Mouse (Mus musculus) left cerebral cortex, adult 18-20 months (tissue): Measurements from ENCODE around the gene Cnnm4. TPM values are rescaled to one million over a fixed set of nuclear protein-coding genes. Genes with fewer than 3 reads are reported as not detected.

Source experiments
- microRNA-seq, 2 experiments: library from miRNA; unstranded; fragments of <30 nt; microRNA quantifications; one replicate each; pipeline ENCODE4 v1.2.0; 2021
- total RNA-seq, 2 experiments: library from RNA; stranded (reverse); gene quantifications; 2 replicates each; pipeline ENCODE4 v1.2.3; 2021

Gene Cnnm4
- total RNA-seq, 2 experiments from 2014 or later: 12.4 TPM

Small RNA genes lying within 50 kb of the gene (microRNA-seq; reads per million reads assigned to microRNA genes)
- 0 reads per million in 2 experiments for gene Gm47280

Other genes with a start within 250 kb of the Cnnm4 start
- gene Uggt1, start 226.9 kb upstream of the Cnnm4 start, total RNA-seq: 10 to 100 TPM; 42.0 to 44.8 TPM
- gene Neurl3, start 196.9 kb upstream of the Cnnm4 start, total RNA-seq: under 1 TPM; 0.52 to 0.60 TPM
- 10 to 100 TPM; 15.6 to 18.1 TPM for gene Arid5a, start 163.9 kb upstream of the Cnnm4 start, total RNA-seq
- gene Kansl3, start 102.4 kb upstream of the Cnnm4 start, total RNA-seq: 10 to 100 TPM; 76.6 TPM
- not detected for gene Fer1l5, start 99.3 kb upstream of the Cnnm4 start, total RNA-seq
- gene Lman2l, start 26.3 kb upstream of the Cnnm4 start, total RNA-seq: 10 to 100 TPM; 44.3 to 44.8 TPM
- 10 to 100 TPM; 31.7 to 34.6 TPM for gene Cnnm3, start 40.2 kb downstream of the Cnnm4 start, total RNA-seq
- 1 to 10 TPM; 5.4 to 5.9 TPM for gene Ankrd23, start 65.3 kb downstream of the Cnnm4 start, total RNA-seq
- gene Gm42417, start 67.8 kb downstream of the Cnnm4 start, total RNA-seq: under 1 TPM in 1 of 2 experiments, not detected in 1; 0.77 TPM
- gene Ankrd39, start 75.8 kb downstream of the Cnnm4 start, total RNA-seq: 10 to 100 TPM; 11.5 to 11.9 TPM
- gene Sema4c, start 86.7 kb downstream of the Cnnm4 start, total RNA-seq: 10 to 100 TPM; 20.5 to 21.0 TPM
- gene Fam178b, start 211.6 kb downstream of the Cnnm4 start, total RNA-seq: not detected
- gene Cox5b, start 219.8 kb downstream of the Cnnm4 start, total RNA-seq: 100 to 1,000 TPM; 586 to 651 TPM
- gene 4933424G06Rik, start 238.5 kb downstream of the Cnnm4 start, total RNA-seq: 1 to 10 TPM in 1 of 2 experiments, not detected in 1; 1.5 TPM
- gene Actr1b, start 242.8 kb downstream of the Cnnm4 start, total RNA-seq: 100 to 1,000 TPM; 338 to 340 TPM